Mouse (Mus musculus) cerebellum, adult 8-10 months (tissue): ENCODE data around the gene Acot11.
"Not testable (repeated sequence)": the region's sequence is repeated elsewhere in the genome, so short reads cannot be mapped to it uniquely, and the experiment has no call there.

Source experiments
- DNase-seq: peaks from one replicate; pipeline ENCODE4 v3.0.0; 2022

Gene Acot11

DNA sequence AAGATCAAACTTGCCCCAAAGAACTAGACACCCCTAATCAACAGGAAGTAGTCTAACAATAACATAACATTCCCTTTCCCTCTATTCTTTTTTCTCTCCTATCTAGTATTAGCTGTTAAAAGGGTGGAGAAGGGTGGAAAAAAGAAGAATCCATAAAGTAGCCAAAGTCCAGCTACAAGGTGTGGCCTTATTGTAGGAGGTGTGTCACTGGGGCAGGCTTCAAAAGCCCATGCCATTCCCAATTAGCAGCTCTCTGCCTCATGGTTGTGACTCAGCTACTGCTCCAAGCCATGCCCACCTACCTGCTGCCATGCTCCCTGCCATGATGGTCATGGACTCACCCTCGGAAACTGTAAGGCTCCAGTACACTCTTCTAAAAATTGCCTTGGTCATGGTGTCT lies 32.2 kb downstream of the Acot11 start:
- no peak for DNase-seq

DNA sequence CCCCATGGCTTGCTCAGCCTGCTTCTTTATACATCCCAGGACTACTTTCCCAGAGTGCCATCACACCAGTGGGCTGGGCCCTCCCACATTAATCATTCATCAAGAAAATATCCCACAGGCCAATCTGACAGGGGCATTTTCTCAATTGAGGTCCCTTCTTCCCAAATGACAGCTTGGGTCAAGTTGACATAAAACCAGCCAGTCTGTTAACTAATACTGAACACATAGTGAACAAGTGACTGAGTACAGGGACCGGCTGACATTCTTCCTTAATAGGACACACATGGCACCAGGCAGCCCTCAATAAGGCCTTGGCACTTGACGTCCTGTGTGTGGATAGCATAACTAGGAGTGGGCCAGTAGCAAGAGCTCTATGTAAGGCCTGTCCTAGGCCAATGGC lies 35.5 kb downstream of the Acot11 start:
- no peak for DNase-seq

DNA sequence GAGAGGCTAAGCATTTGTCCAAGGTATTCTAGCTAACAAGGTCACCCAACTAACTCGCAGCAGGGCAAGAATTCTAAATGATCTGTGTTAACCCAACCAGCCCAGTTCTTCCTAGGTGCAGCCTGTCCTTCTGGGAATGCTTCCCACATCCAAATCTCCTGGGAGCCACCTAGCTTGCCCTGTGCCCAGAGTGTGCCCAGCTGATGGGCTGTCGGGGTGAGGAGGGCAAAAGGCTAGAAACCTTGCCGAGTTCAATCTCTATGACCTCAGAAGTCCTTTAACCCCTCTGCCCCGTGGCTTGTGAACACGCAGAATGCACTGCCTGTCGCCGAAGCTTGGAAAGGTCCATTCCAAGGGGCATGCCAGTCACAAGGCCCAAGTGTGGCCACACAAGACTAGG lies 40.6 kb downstream of the Acot11 start:
- DNase-seq = no peak

DNA sequence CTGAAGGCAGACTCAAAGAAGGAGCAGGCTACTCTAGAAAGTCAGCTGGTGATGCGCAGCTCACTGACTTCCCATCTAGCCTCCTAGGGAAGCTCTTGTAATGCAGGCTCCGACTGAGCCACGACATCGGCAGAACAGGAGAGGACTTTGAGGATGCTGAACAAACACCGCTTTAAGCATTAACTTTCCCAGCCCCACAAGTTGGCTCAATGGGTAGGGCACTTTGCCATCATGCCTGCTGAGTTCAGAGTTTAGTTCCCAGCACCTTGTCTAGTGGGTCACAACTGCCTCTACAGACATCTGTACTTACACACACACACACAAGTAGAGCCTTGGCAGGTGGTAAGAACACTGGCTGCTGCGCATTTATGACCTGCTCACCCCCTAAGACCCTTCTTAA lies 53.1 kb downstream of the Acot11 start:
- no peak for DNase-seq

DNA sequence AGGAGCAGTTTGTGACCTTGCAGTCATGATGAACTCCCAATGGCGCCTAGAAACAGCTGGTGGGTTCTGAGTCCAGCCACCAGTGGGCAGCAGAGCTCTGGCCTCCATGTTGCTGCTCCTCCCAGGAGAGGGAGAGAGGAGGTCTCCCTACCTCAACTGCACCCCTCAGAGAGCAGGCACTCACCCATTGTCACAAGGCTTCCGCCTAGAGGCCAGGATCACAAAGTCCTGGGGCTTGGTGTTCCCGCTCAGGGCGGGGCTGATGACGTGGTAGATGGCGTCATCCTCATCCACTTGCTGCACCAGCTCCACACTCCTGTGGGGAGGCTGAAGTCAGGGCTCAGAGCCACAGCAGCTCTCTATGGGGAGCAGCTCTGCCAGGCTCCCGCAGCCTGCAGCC lies 55.1 kb downstream of the Acot11 start:
- DNase-seq = peak; percentile 48

DNA sequence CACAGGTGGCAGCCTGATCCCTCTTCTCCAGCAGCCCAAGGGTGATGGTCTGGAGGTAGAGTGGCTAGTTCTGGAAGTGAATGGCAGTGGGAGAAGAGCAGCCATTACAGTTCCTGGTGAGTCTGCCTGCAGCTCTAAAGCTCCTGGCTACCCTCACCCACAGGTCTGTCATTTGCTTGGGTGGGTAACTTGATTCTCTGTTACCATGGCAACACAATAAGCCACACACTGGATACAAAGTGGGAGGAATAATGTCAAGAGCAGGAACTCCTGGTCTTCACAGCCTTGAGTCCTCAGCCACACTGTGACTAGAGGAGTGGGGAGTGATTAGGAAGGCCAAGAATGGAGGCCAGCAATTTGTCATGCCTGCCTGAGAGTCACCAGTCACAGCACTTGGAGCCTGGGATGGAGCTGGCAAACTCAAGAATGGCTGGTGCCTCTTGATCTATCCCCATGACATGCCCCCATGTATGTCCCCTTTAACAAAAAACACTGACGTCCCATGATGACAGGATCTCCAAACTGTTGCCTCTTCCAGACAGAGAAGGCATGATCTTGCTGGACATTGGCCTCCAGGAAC lies 57.7 kb downstream of the Acot11 start:
- no peak for DNase-seq

DNA sequence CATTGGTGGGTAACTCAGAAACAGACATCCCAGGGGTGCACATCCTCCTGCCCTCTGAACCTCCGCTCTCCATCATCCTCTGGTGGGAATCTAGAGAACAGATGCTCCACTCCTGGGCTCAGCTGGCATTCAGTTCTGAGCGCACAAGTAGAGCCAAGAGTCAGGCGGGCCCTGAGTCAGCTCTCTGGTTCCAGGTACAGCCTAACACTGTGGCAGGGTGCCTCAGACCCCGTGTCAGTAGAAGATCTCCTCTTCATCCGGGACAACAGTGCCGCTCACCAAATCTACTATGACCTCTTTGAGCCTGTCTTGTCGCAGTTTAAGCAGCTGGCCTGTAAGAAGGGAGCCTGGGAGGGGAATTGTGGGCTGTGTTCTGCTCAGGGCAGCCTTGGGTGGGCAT lies 58.9 kb downstream of the Acot11 start:
- DNase-seq = no peak

DNA sequence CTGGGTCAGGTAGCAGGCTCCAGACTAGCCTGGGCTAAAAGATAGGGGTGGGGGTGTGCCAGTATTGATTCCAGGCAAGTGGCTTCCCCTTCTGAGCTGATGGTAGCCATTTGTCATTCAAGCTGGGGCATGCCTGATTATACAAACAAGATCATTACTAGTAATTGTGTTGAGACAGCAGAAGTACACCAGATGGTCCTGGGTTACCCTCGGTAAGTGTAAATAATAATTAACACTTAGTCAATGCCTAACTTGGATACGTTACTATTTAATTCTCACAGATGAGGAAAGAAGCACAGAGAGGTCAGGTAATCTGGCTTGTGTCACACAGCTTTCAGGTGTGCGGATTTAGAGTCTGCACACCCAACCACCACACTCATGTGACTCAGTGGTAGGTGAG lies 66.9 kb downstream of the Acot11 start:
- DNase-seq = no peak

DNA sequence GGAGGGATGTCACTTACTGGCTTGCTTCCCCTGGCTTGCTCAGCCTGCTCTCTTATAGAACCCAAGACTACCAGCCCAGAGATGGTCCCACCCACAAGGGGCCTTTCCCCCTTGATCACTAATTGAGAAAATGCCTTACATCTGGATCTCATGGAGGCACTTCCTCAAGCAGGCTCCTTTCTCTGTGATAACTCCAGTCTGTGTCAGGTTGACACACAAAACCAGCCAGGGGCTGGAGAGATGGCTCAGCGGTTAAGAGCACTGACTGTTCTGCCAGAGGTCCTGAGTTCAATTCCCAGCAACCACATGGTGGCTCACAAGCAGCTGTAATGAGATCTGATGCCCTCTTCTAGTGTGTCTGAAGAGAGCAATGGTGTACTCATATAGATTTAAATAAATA lies 67.9 kb downstream of the Acot11 start:
- not testable (repeated sequence) for DNase-seq

DNA sequence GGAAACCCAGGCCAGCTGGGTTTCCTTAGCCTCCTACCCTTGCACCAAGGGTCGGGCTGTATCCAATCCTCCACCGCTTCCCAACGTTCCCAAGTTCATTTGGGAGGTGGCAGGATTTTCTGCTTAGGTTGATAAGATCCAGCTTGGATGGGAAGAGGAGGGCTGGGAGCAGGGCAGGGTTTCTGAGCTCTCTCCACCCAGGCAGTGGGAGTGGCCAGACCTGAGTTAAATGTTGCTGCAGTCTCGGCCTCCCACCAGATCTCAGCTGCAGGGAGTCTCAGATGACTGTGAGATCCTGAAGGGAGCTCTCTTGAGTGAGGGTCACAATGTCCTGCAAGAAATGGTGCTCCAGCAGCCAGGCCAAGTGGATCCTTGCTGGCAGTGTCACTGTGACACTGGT lies 71.2 kb downstream of the Acot11 start, which contains the start of gene Fam151a:
Fam151a (plus strand) TSS at position 254 of the 400 bp plus-strand sequence.
- DNase-seq = no peak

DNA sequence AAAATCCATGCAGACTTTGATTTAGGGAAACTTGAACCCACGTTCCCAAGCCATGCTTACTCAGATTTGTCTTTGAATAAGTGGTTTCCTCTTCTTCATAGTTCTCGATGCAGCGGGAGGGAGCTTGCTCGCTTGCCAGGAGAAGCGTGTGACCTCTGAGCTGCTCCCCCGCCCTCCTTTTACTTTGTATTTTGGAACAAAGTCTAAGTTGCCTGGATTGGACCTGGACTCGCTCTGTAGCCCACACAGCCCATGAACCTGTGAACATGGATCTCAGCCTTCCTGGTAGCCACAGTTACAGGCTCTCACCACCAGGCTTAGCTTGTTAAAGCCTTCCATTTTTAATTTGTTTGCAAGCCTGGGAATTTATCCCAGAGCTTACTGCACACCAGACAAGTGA lies 74.0 kb downstream of the Acot11 start, which contains the start of gene Mroh7:
Mroh7 (minus strand) TSS at position 112 of the 400 bp plus-strand sequence.
- no peak for DNase-seq

DNA sequence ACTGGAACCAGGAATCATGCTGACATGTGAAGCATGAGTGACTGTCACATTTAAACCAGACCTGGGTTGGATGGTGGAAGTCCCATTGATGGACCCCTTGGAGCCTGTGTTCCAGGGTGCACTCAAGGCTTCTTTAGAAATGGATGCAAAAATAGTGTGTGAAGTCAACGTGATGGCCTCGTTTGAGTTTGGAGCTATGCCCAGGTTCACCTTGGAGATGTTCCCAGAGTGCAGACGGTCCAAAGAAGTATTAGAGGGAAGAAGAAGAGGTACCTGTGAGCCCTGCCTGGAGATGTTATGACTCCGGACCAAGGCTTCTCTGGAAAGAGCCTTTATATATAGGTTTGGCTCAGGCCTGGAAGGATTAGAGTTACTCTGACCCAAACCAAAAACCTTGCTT lies 84.2 kb downstream of the Acot11 start:
- no peak for DNase-seq

DNA sequence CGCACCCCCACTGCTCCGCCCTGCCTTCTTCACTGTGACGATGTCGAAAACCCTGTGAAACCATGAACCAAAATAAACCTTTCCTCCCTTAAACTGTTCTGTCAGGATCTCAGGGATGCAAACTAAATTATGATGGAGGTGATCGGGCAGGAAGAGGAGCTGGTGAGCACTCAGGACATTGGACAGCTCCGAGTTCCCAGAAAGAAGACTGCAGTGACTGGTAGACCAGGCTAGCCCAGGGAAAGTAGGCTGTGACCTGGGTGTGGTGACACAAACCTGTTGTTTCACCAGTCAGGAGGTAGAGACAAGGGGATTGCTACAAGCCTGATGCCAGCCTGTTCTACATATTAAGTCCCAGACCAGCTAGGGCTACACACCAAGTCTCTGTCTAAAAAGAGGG lies 91.2 kb downstream of the Acot11 start:
- no peak for DNase-seq

DNA sequence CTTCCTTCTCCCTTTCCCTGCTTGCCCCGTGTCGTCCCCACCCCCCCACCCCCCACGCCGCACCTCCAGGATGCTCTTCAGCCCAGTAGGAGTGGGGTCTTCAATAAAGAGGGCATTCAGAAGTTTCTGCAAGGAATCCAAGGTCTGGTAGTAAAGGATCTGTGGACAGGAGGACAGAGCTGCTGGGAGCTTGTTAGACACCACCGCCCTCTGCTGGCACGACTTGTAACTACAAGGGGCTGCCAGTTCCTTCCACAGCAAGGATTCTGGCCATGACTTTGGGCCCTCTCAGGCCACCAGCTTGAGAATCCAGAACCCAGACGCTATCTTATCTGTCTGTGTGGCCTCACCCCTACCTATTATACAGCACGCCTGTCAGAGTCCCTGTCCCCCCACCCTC lies 96.4 kb downstream of the Acot11 start:
- peak; percentile 79 for DNase-seq

DNA sequence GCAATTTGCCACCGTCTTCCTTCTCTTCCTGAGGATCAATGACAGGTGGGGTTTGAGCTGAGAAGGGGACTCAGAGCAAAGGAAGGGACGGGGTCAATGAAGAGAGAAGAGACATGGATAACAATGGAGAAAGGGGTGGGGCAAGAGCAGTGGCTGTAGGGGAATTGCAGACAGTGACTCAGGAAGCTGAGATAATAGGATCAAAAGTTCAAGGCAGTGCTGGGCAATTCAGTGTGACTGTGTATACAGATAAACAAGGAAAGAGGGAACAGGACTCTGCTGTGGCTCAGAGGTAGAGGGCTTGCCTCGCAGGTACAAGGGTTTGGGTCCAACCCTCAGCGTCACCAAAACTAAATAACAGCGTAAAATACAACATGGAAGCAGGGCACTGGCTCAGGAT lies 96.8 kb downstream of the Acot11 start:
- no peak for DNase-seq

DNA sequence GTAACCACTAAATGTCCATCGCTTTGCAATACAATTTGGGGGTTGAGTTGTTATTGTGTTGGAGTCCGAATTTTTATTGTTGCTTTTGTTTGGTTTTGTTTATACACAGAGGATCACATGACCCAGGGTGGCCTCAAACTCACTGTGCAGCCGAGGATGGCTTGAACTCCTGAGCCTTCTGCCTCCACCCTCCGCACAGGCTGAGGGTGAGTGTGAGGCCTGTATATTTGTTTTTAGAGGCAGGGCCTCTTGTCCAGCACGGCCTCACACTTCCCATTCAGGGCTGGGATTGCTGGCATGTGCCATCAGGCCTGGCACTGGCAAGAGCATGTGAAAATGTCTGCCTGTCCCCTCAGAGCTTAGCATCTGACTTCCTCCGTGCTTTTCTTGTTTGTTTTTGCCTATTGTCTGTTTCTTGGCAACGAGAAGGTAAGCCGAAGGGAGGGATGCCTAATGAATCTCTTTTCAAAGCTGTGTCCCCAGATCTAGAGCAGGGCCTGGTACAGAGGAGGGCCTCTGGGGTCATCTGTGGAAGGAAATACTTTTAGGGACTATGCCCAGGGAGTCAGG lies 99.6 kb downstream of the Acot11 start:
- DNase-seq = no peak

DNA sequence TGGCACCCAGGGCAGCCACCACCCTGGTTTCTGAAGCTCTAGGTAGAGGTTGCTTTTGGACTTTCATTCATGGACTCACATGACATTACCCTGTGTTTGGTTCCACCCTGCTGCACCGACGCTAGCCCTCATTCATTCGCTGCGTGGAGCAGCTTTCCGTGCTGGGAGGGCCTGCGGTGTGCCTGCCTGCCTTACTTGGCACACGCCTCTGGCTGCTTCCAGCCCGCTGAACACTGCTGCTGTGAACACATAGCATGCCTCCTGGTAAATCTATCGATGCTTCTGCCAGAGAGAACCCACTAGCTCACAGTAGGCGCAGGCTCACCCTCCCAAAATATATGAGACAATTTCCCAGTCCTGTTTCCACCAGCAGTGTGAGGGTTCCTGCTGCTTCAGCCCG lies 100.4 kb downstream of the Acot11 start:
- DNase-seq = peak; percentile 21

DNA sequence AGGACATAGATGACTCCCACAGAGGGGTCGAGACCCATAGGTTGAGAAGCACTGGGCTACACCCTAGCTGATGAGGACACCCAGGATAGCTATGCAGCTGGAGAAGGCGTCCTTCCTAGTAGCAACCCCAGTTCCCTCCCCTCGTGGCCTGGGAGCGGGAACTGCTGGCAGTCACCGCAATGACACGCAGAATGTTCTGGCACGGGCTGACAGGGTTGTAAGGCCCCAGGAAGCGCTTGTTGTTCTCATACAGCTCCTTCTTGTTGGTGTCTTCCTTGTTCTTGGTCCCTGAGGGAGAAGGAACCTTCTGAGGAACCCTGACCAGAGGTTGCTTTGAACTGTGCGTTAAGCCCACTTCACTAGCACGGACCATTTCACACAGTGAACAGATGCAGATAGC lies 100.8 kb downstream of the Acot11 start:
- no peak for DNase-seq

DNA sequence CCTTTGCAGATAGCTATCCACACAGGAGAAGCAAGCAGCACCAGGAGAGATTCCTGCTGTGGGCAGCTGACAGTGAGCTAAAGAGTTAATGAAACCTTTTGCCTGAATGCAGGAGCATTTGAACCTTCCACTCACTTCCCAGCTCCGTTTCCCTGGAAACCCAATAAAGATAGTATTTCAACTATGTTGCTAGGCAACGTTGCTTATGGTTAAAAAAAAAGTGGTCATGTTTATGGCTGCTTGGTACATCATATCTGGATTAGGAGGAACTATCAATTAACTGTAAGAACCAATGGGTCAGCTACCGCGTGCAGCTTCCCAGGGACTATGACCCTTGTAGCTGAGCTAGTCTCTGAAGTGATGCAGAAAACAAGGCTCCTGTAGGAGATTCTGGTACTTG lies 104.0 kb downstream of the Acot11 start:
- DNase-seq = no peak

DNA sequence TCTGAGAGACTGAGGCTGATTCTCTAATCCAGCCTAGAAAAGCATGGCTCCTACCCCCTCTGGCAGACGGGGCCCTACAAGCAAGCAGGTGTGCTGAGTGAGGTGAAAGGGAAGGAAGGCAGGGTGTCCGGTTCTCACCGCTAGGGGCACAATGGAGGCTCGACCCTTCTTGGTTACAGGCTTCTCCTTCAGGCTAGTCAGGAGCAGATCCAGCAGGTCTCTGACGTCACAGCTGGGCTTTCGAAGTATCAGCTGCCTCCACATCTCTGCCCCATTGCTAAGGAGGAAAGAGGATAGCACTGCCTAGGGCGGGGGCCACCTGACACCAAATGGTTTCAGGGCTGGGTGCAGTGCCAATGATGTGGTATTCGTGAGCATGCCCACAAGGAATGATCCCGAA lies 104.8 kb downstream of the Acot11 start:
- no peak for DNase-seq
